Mouse (Mus musculus) layer of hippocampus, adult 2 months (tissue): Measurements from ENCODE around the gene Trpm3. TPM values are rescaled to one million over a fixed set of nuclear protein-coding genes. Genes with fewer than 3 reads are reported as not detected.

ENCODE experiments used
- DNase-seq, 2 experiments: peaks; one replicate each; pipeline ENCODE4 v3.0.0; 2022; ENCODE audit warnings: low spot score in 2 of 2
- H3K27ac ChIP-seq: fragments of 200-600 bp; 2 replicates; pipeline ENCODE4 v1.8.1; 2022
- H3K4me3 ChIP-seq: fragments of 200-600 bp; 2 replicates; pipeline ENCODE4 v1.8.1; 2022; ENCODE audit warnings: mild to moderate bottlenecking
- CTCF ChIP-seq: fragments of 200-600 bp; conservative IDR thresholded peaks from 2 replicates; pipeline ENCODE4 v1.8.1; 2022; ENCODE audit warnings: antibody characterized with exemption, mild to moderate bottlenecking, moderate library complexity
- total RNA-seq, 2 experiments: library from RNA; stranded (reverse); gene quantifications; 2 replicates each; pipeline ENCODE4 v1.2.3; 2021

The Trpm3 gene
- total RNA-seq, 2 experiments from 2014 or later = 66.9 to 67.7 TPM

GRCm38 (mm10) chr19:22922871-22923670 is 784.2 kb downstream of the Trpm3 start:
- Histone ChIP-seq H3K27ac (no peak overlapping the region), H3K4me3 (no peak overlapping the region)
- TF ChIP-seq CTCF = no peak
- no peak for DNase-seq

GRCm38 (mm10) chr19:22925284-22925683 is 786.4 kb downstream of the Trpm3 start:
- H3K27ac ChIP-seq = peak overlapping the region; percentile 66; the same call in 1 of the 2 replicates
- no peak for TF ChIP-seq CTCF
- DNase-seq = no peak
- no peak overlapping the region for H3K4me3 ChIP-seq

- TF ChIP-seq CTCF = no peak
- H3K27ac ChIP-seq = peak overlapping the region; percentile 66
- no peak overlapping the region for H3K4me3 ChIP-seq
- DNase-seq = no peak
These were observed 787.9 kb downstream of the Trpm3 start for GRCm38 (mm10) chr19:22926753-22927152.

- Histone ChIP-seq H3K4me3 (no peak overlapping the region), H3K27ac (peak overlapping the region; percentile 66; the same call in 1 of the 2 replicates)
- TF ChIP-seq CTCF = no peak
- no peak for DNase-seq
These were observed 789.5 kb downstream of the Trpm3 start for GRCm38 (mm10) chr19:22928366-22928765.

- peak in 1 of 2 experiments; percentile 42 for DNase-seq
- peak overlapping the region; percentile 89 for H3K27ac ChIP-seq
- no peak overlapping the region for H3K4me3 ChIP-seq
- no peak for TF ChIP-seq CTCF
These were observed 790.9 kb downstream of the Trpm3 start for GRCm38 (mm10) chr19:22929768-22930167.

GRCm38 (mm10) chr19:22930368-22930834 is 791.6 kb downstream of the Trpm3 start:
- no peak for DNase-seq
- H3K27ac ChIP-seq = peak overlapping the region; percentile 89
- H3K4me3 ChIP-seq = no peak overlapping the region
- no peak; the same call in 1 of the 2 replicates for TF ChIP-seq CTCF

GRCm38 (mm10) chr19:22931006-22931405 is 792.2 kb downstream of the Trpm3 start:
- H3K4me3 ChIP-seq = no peak overlapping the region
- peak overlapping the region; percentile 89 for H3K27ac ChIP-seq
- DNase-seq = no peak
- TF ChIP-seq CTCF = no peak

GRCm38 (mm10) chr19:22935067-22935466 is 796.2 kb downstream of the Trpm3 start:
- peak overlapping the region; percentile 77 for H3K27ac ChIP-seq
- no peak overlapping the region for H3K4me3 ChIP-seq
- TF ChIP-seq CTCF = no peak
- peak; percentile 39 to 61 for DNase-seq

- Histone ChIP-seq H3K4me3 (no peak overlapping the region), H3K27ac (peak overlapping the region; percentile 93)
- DNase-seq = no peak
- TF ChIP-seq CTCF = no peak
These were observed 800.2 kb downstream of the Trpm3 start for GRCm38 (mm10) chr19:22938848-22939724.

- no peak for DNase-seq
- no peak for TF ChIP-seq CTCF
- H3K27ac ChIP-seq = peak overlapping the region; percentile 93
- H3K4me3 ChIP-seq = no peak overlapping the region
These were observed 801.0 kb downstream of the Trpm3 start for GRCm38 (mm10) chr19:22939836-22940235.

- Histone ChIP-seq H3K27ac (peak overlapping the region; percentile 93), H3K4me3 (no peak overlapping the region)
- peak; percentile 82 to 85 for DNase-seq
- peak; percentile 87 for TF ChIP-seq CTCF
These were observed 801.6 kb downstream of the Trpm3 start for GRCm38 (mm10) chr19:22940487-22940886.

- Histone ChIP-seq H3K4me3 (no peak overlapping the region), H3K27ac (peak overlapping the region; percentile 93)
- no peak for TF ChIP-seq CTCF
- DNase-seq = no peak
These were observed 802.1 kb downstream of the Trpm3 start for GRCm38 (mm10) chr19:22940956-22941355.

- Histone ChIP-seq H3K27ac (no peak overlapping the region), H3K4me3 (no peak overlapping the region)
- TF ChIP-seq CTCF = no peak
- no peak for DNase-seq
These were observed 813.6 kb downstream of the Trpm3 start for GRCm38 (mm10) chr19:22952480-22952879.
